Mouse (Mus musculus) adrenal gland, postnatal 4 days (tissue): ENCODE results near the gene Lsm5. TPM values are rescaled to one million over a fixed set of nuclear protein-coding genes. Genes with fewer than 3 reads are reported as not detected.
A peak's percentile ranks its signal among the peaks of the same experiment; 100 is the strongest.

Experiments
- DNase-seq, 2 experiments: peaks; one replicate each; pipeline ENCODE4 v3.0.0; 2021 to 2022; ENCODE audit warnings: low spot score in 2 of 2, mixed read lengths in 2 of 2
- long read RNA-seq, 2 experiments: library from polyadenylated mRNA; stranded (forward); transcript quantifications; one replicate each; pipeline ENCODE4 v2.0.0; 2021
- total RNA-seq, 2 experiments: library from RNA; stranded (reverse); gene quantifications; 2 replicates each; pipeline ENCODE4 v1.2.3; 2021

Lsm5 gene
- total RNA-seq: 10 to 100 TPM; 45.7 to 51.9 TPM
- long read RNA-seq, experiment 1, transcript Lsm5-201 (5 exons, 494 nt): major isoform, 34 of 36 reads
- long read RNA-seq, experiment 1, partial matches to known transcripts: 1 of 36 reads
- long read RNA-seq, experiment 1, other reads (novel, unspliced or antisense): 1 of 36 reads
- long read RNA-seq, experiment 2, transcript Lsm5-201 (5 exons, 494 nt): major isoform, 26 of 31 reads
- long read RNA-seq, experiment 2, partial matches to known transcripts: 1 of 31 reads
- long read RNA-seq, experiment 2, other reads (novel, unspliced or antisense): 4 of 31 reads

- peak; percentile 51 to 66 for DNase-seq
These were observed at the start of gene Lsm5 for GRCm38 (mm10) chr6:56703931-56704900. TSS of gene Lsm5 (minus strand) at chr6:56704710.

- DNase-seq: no peak
These were observed 49.2 kb upstream of the Lsm5 start for GRCm38 (mm10) chr6:56753719-56754118.

DNA sequence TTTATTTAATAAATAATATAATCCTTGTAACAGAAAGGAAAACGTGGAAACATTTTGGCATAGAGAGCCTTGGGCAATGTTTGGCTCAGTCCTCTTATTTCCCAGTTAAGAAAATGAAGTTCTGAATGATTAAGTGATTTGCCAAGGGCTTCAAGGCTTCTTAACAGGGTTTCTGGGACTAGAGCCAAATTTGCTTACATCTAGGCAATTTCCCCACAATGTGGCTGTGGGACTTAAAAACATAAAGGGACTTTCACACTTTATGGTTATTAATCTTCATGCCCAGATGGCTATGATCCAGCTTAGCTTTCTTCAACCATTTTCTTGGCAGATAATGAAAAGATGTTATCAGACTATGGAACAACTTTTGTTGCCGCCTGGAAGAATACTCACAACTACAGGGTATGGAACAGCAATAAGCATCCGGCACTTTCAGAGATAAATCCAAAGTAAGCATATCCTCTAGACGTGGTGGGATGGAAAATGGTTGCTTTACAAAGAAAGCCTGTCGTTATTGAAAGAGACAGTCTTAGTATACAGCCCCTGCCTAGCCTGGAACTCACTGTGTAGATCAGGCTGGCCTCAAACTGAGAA is 41.5 kb upstream of the Lsm5 start:
- no peak for DNase-seq

- no peak for DNase-seq
These were observed 28.0 kb upstream of the Lsm5 start for GRCm38 (mm10) chr6:56732545-56732944.

GRCm38 (mm10) chr6:56720877-56721276 is 16.4 kb upstream of the Lsm5 start:
- DNase-seq: no peak

- DNase-seq: no peak
These were observed 14.6 kb upstream of the Lsm5 start for GRCm38 (mm10) chr6:56719071-56719470.

GRCm38 (mm10) chr6:56715270-56715666 is 10.8 kb upstream of the Lsm5 start:
- DNase-seq: no peak

- DNase-seq: peak; percentile 87 to 97
These were observed 10.2 kb upstream of the Lsm5 start, which contains the start of gene Avl9 for GRCm38 (mm10) chr6:56714574-56715269. TSS of gene Avl9 (plus strand) at chr6:56714899.

GRCm38 (mm10) chr6:56714186-56714573 is 9.7 kb upstream of the Lsm5 start:
- no peak for DNase-seq

DNA sequence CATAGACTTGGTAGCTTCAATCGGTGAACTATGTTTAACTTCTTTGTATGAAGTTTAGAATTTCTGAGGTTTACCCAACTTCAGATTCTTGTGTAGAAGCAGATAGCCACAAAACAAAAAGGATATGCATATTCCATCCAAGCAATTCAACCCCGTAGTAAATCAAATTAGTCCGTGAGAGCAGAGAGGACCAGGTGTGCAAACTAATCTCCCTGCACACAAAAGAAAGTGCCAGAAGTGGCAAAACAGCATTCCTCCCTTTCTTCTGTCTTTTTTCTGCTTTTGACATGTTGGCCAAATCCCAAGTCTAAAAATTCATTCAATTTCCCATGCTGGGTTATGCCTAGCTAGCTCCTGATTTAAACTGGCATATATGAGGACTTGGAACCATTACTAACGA is 12.1 kb downstream of the Lsm5 start:
- no peak for DNase-seq

- DNase-seq: peak; percentile 11 to 25
These were observed 13.3 kb downstream of the Lsm5 start for GRCm38 (mm10) chr6:56691205-56691604.

DNA sequence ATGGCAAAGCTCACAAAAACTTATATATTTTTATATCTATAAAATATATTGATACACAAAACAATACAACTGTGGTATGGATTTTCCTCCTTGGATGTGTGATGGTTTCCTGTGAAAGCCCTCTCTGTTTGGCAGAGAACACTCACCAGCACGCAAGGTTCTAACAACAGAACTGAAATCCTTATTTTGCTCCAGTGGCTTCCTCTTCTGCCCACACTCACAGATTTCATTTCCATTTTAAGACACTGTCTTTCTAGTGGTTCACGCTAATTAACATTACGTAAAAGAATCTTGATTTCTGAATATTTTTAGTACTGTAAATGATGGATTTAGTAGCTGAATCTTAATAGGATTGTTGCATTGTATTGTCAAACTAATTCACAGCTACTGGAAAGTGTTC is 16.3 kb downstream of the Lsm5 start:
- no peak for DNase-seq

DNA sequence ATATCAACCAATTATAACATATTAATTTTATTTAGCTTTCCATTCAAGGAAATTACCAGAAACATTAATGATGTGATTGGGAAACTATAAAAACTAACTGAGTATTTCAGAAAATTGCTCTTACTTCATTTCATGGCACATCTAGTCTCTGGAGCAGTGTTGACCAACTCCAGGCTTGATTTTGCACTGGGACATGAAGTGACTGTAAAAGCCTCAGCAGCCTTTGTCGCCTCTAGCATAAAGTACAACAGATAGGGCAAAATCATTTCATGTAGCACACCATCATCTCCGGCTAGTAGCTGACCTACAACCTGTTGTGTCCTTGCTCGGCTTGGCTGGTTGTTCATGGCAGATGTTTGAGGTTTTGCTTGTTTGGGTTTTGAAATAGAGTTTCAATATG is 40.1 kb downstream of the Lsm5 start:
- no peak for DNase-seq

DNA sequence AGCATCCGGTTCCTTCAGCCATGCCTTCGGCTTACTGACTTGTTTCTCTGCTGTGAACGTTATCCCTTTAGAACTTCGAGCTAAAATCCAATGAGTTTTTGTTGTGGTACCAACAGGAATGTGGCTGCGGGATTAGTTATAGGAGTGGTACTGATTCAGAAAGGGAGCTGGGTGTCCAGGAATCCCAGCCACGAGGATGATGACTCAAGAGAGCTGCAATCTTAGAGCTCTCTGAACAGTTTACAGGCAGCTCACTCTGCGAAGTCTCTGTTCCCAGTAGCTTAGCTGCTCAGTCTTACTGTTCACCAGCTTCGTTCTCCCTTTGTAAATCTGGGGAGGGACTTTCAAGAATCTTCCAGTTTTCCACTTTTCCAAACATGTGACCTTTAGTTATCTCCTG is 49.1 kb downstream of the Lsm5 start:
- no peak for DNase-seq

DNA sequence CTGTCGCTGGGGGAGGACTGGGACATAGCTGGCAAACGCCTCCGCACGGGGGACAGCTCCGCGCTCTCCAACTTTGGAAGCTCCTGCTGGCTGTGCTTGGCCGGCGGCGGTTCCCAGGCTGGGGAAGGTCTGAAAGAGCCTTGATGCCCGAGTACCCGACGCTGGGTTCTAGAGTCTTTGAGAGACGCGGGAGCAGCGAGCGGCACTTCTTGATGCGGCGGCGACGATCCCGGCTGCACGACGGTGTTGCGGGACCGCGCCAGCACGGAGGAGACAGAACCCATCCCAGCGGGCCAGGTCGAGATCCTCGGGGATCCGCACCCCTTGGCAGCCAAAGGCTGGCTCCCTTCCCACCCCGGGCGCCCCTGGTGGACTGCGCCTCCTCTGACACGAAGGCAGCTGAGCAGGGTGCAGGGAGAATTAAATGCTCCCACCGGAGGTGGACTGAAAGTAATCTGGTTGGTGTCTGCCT is 52.4 kb downstream of the Lsm5 start:
- DNase-seq: no peak

Other genes starting within 250 kb of the Lsm5 start
- gene Pde1c, start 135.6 kb downstream of the Lsm5 start, total RNA-seq: 1 to 10 TPM in 1 of 2 experiments, under 1 TPM in 1; 0.98 to 1.4 TPM
- 10 to 100 TPM; 27.7 to 32.6 TPM for gene Avl9, start 10.2 kb upstream of the Lsm5 start, total RNA-seq
- 10 to 100 TPM; 47.8 to 50.0 TPM for gene Kbtbd2, start 93.1 kb upstream of the Lsm5 start, total RNA-seq
- 100 to 1,000 TPM; 108 to 112 TPM for gene Fkbp9, start 127.3 kb upstream of the Lsm5 start, total RNA-seq
- gene Nt5c3, start 219.2 kb upstream of the Lsm5 start, total RNA-seq: 10 to 100 TPM; 36.2 to 41.8 TPM
- gene Vmn1r4, start 219.3 kb upstream of the Lsm5 start, total RNA-seq: under 1 TPM; 0.54 to 0.56 TPM